Mouse (Mus musculus): ENCODE data around the gene Gabrb3.

Gene Gabrb3

DNA sequence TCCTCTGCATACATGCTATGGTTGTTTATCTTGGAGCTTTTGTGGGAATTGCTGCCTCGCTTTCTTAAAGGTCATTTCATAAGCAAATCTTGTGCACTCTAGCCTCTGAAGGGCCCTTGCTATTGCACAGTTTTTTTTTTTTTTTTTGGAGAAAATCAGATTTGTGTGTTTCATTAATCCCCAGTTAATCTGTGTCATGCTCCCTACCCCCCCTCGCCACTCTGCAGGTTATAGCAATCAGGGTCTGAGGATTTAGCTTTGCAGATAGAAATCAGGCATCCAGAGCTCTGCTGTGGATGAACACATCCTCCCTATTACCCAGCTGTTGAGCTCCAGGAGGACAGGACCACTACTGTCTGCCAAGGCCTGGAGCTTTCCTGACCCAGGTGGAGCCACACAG is at the start of gene Gabrb3:
Gabrb3 (plus strand) TSS at position 301 of the 400 bp plus-strand sequence.
- DNase-seq (ENCODE audit: low read depth, low spot score), result no peak

DNA sequence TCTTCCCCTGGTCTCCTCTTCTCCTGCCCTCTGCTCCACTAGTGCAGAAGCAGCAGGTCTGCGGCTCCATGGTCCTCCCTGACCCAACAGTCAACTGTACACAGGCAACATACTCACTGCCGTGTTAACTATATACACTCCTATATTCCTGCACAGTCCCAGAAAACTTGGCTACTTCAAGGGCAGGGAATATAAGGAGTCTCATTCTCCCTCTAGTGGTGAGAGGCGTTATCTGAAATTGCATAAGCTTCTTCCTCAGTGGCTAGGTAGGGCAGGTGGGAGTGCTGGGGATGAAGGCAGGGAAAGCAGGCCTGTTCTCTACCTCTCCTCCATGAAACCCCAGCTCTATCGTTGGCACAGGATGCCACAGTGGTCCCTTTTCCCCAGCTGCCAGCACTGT is 35.4 kb upstream of the Gabrb3 start:
- peak; percentile 63 for DNase-seq (ENCODE audit: low read depth, low spot score)

DNA sequence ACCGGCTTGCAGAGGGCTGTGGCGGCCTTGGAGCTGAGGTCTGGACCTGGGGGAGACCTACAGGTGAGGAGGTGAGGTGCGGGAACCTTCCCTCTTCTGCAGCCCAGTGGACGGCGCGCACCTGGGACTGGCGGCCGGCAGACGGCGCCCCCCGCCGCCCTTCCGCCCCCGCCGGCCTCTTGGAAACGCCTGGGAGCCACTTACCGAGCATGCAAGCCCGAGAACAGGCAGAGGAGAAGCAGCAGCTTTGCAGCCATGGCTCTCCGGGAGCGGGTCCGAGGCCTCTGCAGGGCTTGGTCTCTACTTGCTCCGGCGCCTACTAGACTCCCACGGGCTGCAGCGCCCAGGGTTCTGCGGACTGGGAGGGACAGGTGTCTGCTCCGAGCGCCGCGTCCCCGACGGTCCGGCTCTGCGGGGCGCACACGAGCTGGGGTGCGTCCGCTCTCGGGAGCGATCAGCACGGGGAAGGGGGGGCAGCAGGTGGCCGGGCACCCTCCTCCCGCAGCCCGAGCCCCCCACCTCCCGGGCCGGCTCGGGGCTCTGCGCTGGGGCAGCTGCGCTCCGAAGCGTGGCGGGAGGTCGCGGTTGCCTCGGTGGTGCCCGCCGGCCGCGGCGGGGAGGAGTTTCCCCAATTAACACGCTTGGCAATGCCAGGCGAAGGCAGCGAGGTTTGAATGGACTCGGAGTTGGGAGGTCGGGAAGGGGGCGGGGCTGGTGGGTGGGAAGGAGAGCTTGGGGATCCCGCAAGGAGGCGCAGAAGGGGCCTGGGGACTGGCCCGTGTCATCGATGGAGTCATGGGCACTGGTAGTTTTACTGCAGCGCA is 32.8 kb upstream of the Gabrb3 start, which contains the start of gene Gabrg3:
Gabrg3 (minus strand) TSS at position 672 of the 824 bp plus-strand sequence.
- DNase-seq (ENCODE audit: low read depth, low spot score), result peak; percentile 49

DNA sequence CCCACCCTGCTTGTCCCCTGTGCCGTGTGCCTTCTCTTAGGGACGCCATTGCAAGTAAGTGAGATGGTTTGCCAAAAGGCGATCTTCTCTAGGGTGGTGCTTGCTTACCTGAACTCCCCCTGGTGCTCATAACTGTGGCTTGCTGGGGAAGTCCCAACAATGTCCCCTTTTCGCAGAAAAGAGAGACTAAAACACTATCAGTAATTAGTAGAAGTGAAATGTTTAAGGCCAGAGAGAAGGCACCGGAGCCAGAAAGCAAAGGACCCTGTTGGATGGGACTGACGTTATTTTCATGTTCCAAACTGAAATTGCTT is 32.2 kb upstream of the Gabrb3 start:
- DNase-seq (ENCODE audit: low read depth, low spot score), result no peak

DNA sequence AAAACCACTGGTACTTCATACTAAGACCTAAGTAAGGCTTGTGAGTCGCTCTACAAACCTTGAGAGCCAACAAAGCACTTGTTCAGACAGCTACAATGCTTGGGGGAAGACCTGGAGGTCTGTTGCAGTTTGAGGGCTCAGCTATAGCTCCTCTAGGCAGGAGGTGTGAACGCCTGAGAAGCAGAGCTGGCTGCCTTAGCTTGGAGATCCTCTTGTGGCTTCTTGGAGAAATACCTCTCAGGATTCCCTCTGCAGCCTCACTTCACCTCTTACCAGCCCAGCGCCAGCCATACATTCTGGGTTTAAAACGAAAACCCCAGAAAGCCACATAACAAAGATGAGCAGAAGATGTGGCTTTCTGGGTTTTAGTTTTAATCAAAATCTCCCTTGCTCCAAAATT is 29.4 kb upstream of the Gabrb3 start:
- no peak for DNase-seq (ENCODE audit: low read depth, low spot score)

DNA sequence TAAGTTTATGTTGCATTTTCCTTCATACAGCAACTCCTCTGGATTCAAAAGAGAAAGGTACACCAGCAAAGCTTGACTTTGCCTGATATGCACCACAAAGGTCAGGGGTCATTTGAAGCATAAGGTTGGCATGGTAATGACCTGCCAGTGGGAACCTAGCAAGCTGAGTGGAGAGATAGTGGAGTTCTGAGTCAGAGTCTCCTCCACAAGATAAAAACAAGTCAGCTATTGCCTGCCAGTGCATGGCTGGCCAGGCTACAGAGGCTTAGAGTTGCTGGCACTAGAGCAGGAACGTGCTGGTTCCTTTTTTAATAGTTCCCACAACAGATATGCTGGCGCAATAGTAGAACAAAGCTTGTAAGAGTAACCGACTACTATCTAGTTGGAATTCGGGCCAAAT is 25.9 kb upstream of the Gabrb3 start:
- no peak for DNase-seq (ENCODE audit: low read depth, low spot score)

DNA sequence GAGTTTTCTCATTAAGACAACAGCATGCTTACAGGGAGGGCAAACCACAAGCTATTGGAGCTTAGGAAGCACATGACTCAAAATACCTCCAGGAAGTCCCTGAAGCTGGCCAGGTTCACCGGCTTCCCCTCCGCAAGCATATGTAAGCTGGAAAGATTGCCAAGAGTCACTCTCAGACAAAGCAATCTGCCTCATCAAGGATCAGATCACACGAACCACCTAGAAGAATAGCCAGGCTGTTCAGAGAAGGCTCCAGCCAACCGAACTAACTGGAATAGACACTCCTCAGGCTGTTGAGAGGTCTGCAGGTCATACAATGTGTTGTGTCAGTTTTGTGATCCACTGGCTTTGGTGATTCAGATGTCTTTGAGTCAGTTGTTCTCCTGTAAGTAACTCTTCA is 8.3 kb upstream of the Gabrb3 start:
- DNase-seq (ENCODE audit: low read depth, low spot score), result no peak

DNA sequence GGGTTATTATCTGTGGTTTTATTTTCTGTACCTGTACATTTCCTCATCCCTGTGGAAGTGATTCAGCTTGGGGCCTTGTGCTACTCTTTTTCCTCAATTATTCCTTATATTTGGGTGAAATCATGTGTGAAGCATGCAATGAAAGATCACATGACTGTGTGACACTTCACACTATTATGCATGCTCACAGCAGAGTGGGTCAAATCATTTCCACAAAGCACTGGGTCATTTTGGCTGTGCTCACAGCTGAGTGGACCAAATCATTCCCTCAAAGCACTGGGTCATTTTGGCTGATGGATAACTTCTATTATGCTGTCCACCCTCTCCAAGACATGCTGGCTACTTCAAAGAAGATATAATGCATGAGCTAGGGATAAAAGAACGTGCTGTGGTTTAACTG is 6.6 kb upstream of the Gabrb3 start:
- no peak for DNase-seq (ENCODE audit: low read depth, low spot score)

DNA sequence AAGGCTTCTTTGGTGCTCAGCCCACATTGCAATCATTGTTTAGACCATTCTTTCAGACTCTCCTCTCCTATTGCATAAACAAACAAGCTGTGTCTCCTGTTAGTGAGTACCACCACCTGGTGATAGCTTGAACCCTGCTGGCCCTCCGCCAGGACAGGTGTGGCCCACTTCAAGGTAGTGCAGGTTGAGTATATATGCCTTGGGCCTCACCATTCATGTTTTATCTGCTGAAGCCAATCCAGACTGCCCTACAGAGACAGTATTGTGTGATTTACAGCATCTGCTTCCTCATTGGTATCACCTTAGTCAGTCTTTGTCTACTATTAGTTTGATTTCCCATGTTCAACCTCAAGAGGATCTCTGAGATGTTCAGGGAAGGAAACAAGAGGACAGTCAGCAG is 1.6 kb downstream of the Gabrb3 start:
- DNase-seq (ENCODE audit: low read depth, low spot score), result no peak

DNA sequence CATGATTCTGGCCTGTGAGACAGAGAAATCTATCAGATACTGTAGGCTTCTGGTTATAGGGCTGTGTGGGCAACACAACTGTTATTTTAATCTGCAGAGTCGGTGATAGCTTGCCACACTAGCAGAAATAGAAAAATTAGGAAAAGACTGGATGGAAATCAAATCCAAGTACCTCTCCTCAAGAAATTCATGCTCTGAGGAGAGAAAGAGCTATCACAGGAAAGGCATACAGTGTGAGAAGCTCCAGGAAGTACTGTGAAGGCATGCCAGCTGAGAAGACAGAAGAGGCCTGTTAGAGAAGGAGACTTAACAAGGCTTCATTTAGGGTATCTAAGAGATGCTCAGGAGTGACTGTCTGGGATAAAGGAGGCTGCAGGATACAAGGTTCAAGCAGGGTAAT is 3.2 kb downstream of the Gabrb3 start:
- no peak for DNase-seq (ENCODE audit: low read depth, low spot score)

DNA sequence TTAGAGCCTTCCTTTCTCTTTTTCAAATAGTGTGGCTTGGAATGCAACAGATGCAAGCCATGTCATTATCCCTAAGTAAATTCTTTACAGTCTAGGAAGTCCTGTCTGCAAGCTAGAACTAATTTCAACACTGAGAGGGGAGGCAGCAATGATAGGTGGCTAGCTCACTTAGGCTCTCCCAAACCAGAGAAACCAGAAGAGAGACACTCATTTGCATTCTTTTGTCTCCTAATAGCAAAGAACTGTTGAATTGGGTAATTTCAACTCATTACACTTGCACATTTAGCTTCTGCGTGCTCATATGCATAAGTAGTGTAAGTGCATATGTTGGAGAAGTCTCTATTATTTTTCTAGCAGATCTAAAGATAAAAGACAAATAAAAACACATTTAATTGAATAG is 28.7 kb downstream of the Gabrb3 start:
- DNase-seq (ENCODE audit: low read depth, low spot score), result no peak

DNA sequence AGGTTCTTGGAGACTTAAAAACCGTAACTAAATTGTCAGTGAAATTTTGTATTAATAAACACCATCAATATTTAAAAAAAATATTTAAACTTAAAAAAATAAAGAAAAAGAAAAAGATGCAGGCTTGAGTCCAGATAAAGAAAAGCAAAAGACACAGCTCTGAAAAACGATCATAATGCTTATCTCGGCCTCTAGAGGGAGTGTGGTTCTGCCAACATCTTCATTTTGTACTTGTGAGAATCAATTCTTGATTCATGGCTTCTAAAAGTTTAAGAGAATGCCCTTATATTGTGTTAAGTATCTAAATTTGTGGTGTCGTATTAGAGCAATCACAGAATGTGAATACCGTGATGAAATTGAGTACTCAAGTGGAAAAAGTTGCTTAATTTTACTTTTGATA is 40.9 kb downstream of the Gabrb3 start:
- no peak for DNase-seq (ENCODE audit: low read depth, low spot score)

DNA sequence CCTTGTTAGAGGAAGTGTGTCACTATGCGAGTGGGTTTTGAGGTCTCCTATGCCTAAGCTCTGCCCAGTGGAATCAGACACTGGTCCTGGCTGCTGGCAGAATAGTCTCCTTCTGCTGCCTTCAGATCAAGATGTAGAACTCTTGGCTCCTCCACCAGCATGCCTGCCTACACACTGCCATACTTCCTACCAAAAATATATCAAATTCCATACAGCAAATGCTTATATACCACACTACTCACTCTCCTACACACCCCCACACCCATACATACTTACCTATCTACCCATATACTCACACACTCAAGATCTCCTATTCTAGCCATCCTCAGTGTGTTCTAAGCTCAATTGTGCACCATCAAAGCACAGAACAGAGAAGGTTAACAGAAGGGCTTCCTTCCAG is 51.8 kb downstream of the Gabrb3 start:
- DNase-seq (ENCODE audit: low read depth, low spot score), result no peak

DNA sequence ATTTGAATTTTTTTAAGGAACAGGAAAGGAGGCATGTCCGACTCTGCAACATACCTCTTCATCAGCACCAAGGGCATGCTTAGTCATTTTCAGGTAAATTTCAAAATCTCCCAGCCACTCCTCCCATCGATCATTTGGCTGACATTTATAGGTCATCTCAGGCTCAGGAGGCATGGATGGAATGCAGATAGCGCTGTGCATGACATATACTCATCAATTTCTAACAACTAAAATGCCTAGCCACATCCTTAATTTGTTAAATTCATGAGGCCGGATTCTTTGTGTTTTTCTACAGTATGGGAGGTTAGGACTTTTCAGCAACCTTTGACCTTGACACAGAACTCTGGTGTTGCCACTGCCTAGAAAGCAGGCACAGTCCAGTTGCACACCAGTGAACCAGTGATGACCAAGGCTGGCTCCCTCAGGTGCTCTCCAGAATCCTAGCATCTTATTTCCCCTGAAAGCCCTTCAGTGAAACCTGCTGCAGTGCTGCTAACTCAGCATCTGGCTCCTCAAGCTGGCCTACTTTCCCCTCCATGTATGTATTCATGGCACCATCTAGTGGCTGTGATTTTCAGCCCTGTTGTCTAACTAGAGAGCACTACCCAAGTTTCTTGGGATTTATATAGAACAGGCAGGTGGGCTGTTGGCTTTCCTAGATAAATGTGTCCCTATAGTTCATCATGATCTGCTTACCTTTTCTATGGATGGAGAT is 54.5 kb downstream of the Gabrb3 start:
- DNase-seq (ENCODE audit: low read depth, low spot score), result peak; percentile 52

DNA sequence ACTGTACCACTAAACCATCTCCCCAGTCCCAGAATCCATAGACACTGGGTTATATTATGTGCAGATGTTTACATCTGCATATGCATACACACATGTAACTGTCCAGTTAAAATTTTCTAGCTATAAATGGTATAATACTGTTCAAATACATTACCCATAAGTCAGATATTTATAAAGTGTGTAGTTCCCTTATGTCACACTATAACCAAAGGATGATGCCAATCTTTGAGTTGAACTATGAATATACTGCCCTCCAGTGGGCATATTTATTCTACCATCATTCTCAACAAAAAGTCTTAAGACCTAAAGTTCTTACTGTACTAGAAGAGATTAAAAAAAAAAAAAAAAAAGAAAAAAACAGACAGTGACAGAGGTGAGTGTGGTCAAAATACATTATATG is 63.4 kb downstream of the Gabrb3 start:
- DNase-seq (ENCODE audit: low read depth, low spot score), result peak; percentile 23

DNA sequence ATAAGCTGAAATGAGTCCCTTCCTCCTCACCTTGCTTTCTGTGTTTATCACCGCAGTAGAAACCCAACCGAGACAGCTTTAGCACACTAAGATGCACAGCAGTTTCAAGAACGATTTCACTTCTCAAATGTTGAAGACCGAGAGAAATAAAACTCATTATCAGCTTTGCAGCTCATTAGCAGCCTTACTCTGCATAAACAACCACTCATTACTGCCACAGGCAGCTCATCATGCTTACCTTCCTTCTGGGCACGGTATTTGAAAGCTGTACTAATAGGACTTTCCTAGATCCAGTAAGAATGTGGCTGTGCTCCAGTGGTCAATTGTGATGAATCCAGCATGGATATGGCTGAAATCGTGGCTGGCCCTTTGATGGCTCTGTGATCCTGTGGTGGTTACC is 67.4 kb downstream of the Gabrb3 start:
- DNase-seq (ENCODE audit: low read depth, low spot score), result no peak

DNA sequence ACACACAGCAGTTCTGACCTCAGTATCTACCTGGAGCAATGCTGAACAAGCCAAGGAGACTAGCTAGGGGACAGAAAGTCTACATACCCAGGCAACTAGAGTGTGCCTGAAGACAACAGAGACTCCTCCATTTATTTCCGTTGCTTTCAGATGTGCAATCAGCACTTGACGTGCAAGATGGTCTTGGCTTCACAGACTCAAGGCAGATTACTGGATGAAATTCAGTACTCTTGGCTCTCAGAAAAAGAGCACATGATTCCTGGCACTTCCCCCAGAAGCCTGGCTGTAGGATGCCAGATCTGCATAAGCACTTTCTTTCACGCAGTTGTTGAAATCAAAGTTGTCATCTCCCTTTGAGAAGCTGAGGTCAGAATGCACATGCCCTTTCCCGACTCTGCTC is 72.3 kb downstream of the Gabrb3 start:
- no peak for DNase-seq (ENCODE audit: low read depth, low spot score)

DNA sequence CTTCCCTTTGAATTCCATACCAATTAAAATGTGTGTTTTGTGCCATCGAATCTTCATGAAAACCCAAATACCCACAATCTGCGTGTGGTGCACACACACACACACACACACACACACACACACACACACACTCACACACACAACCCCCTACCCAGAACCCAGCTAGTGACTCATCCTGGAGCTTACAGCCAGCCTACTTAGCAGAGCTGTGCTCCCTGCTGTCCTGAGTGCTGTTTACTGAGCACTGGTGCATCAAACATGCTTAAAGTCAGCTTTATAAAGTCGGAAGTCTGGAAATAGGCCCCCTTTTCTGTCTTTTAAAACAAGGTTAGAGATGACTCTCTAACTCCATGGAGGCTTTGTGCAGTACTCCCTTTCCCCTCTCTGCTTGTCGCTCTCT is 83.3 kb downstream of the Gabrb3 start:
- DNase-seq (ENCODE audit: low read depth, low spot score), result no peak

DNA sequence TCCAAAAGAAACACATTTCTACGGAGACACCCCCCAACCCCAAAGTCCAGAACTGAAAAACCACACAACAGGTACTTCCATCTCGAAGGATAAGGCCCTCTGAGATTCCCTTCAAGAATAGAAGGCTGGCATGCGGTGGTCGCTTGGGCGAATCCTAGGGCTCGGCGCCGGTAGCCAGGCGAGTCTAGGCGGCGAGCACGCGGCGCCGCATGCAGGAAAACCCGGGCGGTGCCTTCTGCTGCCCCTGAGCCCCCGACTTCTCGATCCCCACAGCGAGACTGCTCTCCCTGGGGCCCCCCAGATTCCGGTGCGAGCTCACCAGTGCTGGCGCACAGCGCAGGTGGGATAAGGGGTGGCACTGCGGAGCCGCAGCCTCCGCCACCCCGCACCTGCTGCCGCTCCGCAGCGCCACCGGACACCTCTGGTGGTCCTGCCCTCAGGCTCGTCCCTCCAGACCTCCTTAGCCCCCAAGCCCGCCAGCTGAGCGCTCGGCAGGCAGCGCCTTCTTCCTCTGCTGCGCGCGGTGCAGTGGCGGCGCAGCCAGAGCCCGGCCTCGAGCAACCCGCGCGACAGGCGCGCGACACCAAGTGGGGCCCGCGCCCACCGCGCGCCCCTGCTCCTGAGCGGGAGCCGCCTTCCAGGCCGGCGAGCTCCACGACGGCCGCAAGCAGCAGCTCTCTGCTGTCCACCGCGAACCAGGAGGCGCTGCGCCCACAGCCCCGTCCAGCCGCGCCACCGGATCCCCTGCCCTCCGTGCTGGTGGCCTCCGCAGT is 89.6 kb downstream of the Gabrb3 start:
- peak; percentile 37 for DNase-seq (ENCODE audit: low read depth, low spot score)

DNA sequence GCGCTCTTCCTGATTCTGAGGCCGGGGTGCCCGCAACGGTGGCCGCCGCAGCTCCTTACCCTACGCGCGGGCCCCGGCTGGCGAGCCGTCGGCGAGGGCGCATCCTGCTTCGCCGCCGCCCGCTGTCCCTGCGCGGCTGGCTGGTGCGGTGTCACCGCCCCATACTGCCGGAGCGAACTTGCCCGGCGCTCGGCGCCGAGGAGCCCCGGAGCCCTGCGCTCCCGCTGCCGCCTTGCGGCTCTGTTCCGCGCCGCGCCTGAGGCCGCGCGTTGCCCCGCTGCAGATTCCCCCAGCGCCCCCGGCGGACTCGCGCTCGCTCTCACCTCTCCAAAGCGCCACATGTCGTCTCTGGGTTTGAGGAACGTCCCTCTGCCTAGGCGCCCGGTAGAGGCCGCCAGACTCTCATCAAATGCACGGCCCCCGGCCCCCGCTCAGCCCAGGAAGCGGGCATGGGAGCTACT is 90.2 kb downstream of the Gabrb3 start, which contains the start of gene Gabra5:
Gabra5 (minus strand) TSS at position 379 of the 461 bp plus-strand sequence.
- DNase-seq (ENCODE audit: low read depth, low spot score), result peak; percentile 57

DNA sequence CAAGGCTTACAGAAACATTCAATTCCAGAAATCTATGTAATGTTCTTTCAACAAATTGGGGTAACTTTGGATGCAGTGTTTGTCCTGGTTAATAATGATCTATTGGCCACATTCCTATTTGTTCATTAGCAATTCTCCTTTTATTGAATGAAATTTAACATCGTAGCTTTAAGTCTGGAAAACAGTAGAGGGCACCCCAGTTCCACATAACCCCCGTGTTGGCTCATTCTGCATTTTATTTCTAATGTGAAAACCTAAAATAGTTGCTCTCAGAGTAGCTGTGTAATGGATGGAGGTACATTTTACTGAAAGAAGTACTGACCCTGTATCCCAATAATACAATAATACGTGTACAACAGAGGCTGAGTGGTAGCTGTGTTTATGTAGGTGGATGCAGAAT is 93.5 kb downstream of the Gabrb3 start:
- no peak for DNase-seq (ENCODE audit: low read depth, low spot score)

DNA sequence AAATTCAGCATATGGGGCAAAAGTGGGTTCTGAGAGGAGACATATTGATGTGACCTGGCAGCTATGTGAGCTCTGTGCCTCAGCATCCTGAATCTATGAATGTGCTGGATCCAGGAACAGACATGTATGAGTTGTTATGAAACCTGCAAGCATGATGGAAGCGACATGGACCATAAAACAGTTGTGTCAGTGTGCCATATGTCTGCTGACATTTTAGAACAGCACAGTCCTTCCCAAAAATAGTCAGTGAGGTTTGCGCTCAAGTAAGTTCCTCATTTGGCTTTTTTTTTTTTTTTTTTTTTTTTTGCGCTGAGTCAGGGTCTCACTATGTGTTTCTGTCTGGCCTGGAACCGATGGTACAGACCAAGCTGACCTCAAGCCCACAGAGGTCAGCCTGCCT is 110.0 kb downstream of the Gabrb3 start:
- no peak for DNase-seq (ENCODE audit: low read depth, low spot score)
